Mouse (Mus musculus) olfactory bulb, adult 2 months (tissue): ENCODE results near the gene T2. TPM values are rescaled to one million over a fixed set of nuclear protein-coding genes. Genes with fewer than 3 reads are reported as not detected.
A peak's percentile ranks its signal among the peaks of the same experiment; 100 is the strongest.

Experiments
- H3K27ac ChIP-seq: fragments of 200-500 bp; 2 replicates; pipeline ENCODE4 v1.5.1; 2012; ENCODE audit warnings: low read depth, low read length; ENCODE audit not compliant: insufficient read depth
- H3K4me1 ChIP-seq: fragments of 200-500 bp; 2 replicates; pipeline ENCODE4 v1.6.1; 2012; ENCODE audit warnings: low read length; ENCODE audit not compliant: control insufficient read depth, insufficient read depth
- H3K4me3 ChIP-seq: fragments of 200-500 bp; 2 replicates; pipeline ENCODE4 v1.5.1; 2012; ENCODE audit warnings: mild to moderate bottlenecking, low read depth, low read length, moderate library complexity; ENCODE audit not compliant: insufficient read depth
- CTCF ChIP-seq: fragments of 200-500 bp; IDR thresholded peaks from 2 replicates; pipeline ENCODE4 v1.5.1; 2012; ENCODE audit warnings: low read depth, mild to moderate bottlenecking, low read length, moderate library complexity; ENCODE audit not compliant: insufficient read depth
- POLR2A ChIP-seq: fragments of 200-500 bp; IDR thresholded peaks from 2 replicates; pipeline ENCODE4 v1.6.1; 2012; ENCODE audit warnings: mild to moderate bottlenecking, low read depth, low read length, moderate library complexity; ENCODE audit not compliant: insufficient read depth
- WGBS: fragments of 180-500 bp; shearing (Covaris S2); methylation state at CpG from one replicate; pipeline ENCODE4 v1.1.7; 2018; 5-methylcytosine and 5-hydroxymethylcytosine counted together
- polyA plus RNA-seq: library from polyadenylated mRNA; stranded (reverse); fragments of >200 nt; gene quantifications from 2 replicates; pipeline ENCODE4 v1.2.4, GENCODE M21; 2012; ENCODE audit warnings: low replicate concordance; ENCODE audit not compliant: missing spikeins, insufficient read depth, insufficient read length

Gene T2
- polyA plus RNA-seq, 1 experiment: not detected

GRCm38 (mm10) chr17:8455601-8456000, 99.8 kb downstream of the T2 start:
- 53% methylated on average over 7 of the region's 7 CpGs for WGBS
- Histone ChIP-seq H3K4me1 (peaks cover 8% of the 10 kb centered on the region), H3K27ac (no peak overlapping the region), H3K4me3 (no peak overlapping the region)
- TF ChIP-seq POLR2A: no peak
- no peak for TF ChIP-seq CTCF

- Histone ChIP-seq H3K4me1 (peaks cover 8% of the 10 kb centered on the region), H3K27ac (no peak overlapping the region), H3K4me3 (no peak overlapping the region)
- TF ChIP-seq CTCF (no peak), POLR2A (no peak)
- 54% methylated on average over 9 of the region's 9 CpGs for WGBS
Observed at GRCm38 (mm10) chr17:8456856-8457460, 101.2 kb downstream of the T2 start.

GRCm38 (mm10) chr17:8461568-8461967, 105.8 kb downstream of the T2 start:
- TF ChIP-seq CTCF (peak; percentile 59), POLR2A (no peak)
- H3K4me1 ChIP-seq: no peaks in the 10 kb centered on the region
- no peak overlapping the region for H3K4me3 ChIP-seq
- H3K27ac ChIP-seq: no peak overlapping the region
- WGBS: 4% methylated on average over 4 of the region's 4 CpGs

GRCm38 (mm10) chr17:8463482-8464128, 107.8 kb downstream of the T2 start:
- peak; percentile 68 for TF ChIP-seq CTCF
- no peak for TF ChIP-seq POLR2A
- WGBS: 26% methylated on average over 9 of the region's 9 CpGs
- no peaks in the 10 kb centered on the region for H3K4me1 ChIP-seq
- H3K27ac ChIP-seq: no peak overlapping the region
- no peak overlapping the region for H3K4me3 ChIP-seq

GRCm38 (mm10) chr17:8467771-8468170, 112.0 kb downstream of the T2 start:
- no peaks in the 10 kb centered on the region for H3K4me1 ChIP-seq
- WGBS: 95% methylated on average over 3 of the region's 3 CpGs
- TF ChIP-seq POLR2A: no peak
- H3K4me3 ChIP-seq: no peak overlapping the region
- H3K27ac ChIP-seq: no peak overlapping the region

- WGBS: 17% methylated on average over 19 of the region's 19 CpGs
- TF ChIP-seq POLR2A (no peak), CTCF (peak; percentile 91)
- no peak overlapping the region for H3K27ac ChIP-seq
- no peaks in the 10 kb centered on the region for H3K4me1 ChIP-seq
- H3K4me3 ChIP-seq: no peak overlapping the region
Observed at GRCm38 (mm10) chr17:8468716-8469344, 113.0 kb downstream of the T2 start.

Other genes starting within 250 kb of the T2 start
- not detected in 2 replicates for gene Gm49673, start 208.2 kb upstream of the T2 start, polyA plus RNA-seq
- not detected in 2 replicates for gene Rnaset2a, start 207.9 kb upstream of the T2 start, polyA plus RNA-seq
- not detected in 2 replicates for gene Fgfr1op, start 190.5 kb upstream of the T2 start, polyA plus RNA-seq
- not detected in 2 replicates for gene Ccr6, start 119.9 kb upstream of the T2 start, polyA plus RNA-seq
- gene Mpc1, start 73.1 kb upstream of the T2 start, polyA plus RNA-seq: not detected in 2 replicates
- gene Sft2d1, start 44.9 kb upstream of the T2 start, polyA plus RNA-seq: not detected in 2 replicates
- gene Prr18, start 18.5 kb upstream of the T2 start, polyA plus RNA-seq: not detected in 2 replicates
- gene T, start 78.4 kb downstream of the T2 start, polyA plus RNA-seq: not detected in 2 replicates
- not detected in 2 replicates for gene Pde10a, start 169.4 kb downstream of the T2 start, polyA plus RNA-seq
- not detected in 2 replicates for gene Gm17087, start 211.0 kb downstream of the T2 start, polyA plus RNA-seq